Mouse (Mus musculus) yolk sac, embryonic 10.5 days (tissue): ENCODE measurements around the gene Dhx36.

ENCODE experiments used
- DNase-seq: peaks from one replicate; pipeline ENCODE4 v3.0.0-alpha.2; 2017; ENCODE audit warnings: low spot score

The Dhx36 gene

DNA sequence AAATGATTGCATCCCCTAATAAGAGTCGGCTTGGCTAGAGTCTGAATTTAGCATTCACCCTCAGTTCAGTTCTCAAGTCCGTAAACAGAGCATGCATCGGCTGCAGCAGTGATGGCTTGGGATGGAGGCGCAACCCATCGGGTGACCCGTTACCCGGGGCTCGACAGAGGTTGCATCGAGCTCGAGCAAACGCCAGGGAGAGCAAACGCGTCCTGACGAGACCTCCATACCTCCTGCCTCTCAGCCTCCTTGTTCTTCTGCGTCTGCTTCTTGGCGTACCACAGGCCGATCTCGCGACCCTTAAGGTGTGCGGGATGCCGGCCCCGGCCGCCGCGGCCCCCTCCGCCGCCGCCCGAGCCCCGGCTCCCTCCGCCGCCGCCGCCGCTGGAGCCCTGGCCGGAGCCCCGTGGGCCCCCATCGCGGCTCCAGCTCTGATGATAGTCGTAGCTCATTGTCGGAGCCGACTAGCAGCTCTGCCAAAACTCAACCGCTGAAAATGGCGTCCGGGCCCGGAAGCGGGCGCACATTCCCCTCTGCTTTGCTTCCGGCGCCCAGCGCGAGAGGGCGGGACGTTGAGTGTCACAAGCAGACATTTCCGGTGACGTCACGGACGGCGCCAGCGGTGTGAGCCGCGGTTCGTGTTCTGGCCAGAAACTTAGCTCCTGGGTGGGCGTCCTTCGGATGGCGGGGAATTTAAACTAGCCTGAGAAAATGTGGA lies at the start of gene Dhx36:
Gene Dhx36 (minus strand): TSS at position 517 of the 718 bp plus-strand sequence.
- peak; percentile 90 for DNase-seq

GRCm38 (mm10) chr3:62527593-62527992 lies 20.8 kb upstream of the Dhx36 start:
- DNase-seq = no peak

GRCm38 (mm10) chr3:62527160-62527559 lies 20.4 kb upstream of the Dhx36 start:
- no peak for DNase-seq

DNA sequence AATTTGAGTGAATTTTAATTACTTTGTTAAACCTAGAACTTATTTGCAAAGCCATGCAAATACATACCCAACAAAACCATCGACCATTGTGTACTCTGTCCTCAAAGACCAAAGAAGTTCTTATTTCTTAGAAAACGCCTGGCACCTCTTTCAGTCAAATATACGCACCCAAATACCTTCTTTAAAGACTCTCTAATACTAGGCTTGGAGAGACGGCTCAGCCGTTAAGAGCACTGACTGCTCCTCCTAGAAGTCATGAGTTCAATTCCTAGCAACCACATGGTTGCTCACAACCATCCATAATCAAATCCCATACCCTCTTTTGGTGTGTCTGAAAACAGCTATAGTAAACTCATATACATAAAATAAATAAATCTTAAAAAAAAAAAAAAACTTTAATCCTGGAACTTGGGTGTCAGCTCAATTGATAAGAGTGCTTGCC lies 423 bp upstream of the Dhx36 start:
- no peak for DNase-seq

DNA sequence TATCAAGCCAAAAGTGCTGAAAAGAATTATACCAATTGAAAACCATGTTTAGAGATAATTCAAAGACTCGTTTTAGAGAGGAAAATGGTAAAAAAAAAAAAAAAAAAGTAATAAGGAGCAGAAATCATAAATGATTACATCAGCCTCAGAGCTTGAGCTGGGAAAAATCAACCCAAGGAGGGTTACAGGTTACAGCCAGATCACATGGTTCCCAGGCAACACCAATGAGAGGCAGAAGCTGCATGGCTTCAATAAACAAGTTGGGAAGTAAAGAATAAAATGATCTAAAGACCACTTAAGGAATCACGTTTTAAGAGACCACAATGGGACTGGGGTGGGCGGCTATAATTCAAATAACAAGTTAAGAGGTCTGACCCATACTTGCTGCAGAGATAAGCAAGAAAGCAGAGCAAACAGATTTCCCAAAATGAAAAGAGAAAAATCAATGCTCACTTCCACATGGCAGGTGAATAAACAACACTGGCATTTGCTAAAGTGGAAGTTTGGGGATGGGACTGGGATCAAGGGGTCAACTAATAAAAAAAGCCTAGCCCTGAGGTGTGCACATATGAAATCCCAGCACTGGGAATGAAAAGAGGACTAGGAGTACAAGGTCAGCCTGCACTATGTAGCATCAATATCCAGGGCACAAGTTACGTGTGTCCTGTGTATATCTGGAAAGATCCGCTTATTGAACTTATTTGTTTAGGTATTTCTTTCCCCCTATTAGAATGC lies 1.5 kb downstream of the Dhx36 start:
- no peak for DNase-seq

DNA sequence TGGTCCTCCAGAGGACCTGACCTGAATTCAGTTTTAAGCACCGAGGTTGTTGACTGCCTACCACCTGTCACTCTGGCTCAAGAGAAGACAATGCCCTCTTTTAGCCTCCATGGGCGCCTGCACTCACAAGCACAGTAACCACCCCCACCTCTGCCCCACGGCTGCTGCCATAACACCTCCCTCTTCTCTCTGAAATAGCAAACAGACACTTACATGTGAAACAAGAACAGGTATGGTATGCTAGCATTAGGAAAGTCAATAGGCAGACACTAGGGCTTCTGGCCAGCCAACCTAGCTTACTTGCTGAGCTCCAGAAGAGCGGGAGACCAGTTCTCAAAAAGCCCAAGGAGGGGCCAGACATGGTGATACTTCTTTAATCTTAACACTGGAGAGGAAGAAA lies 7.5 kb downstream of the Dhx36 start:
- DNase-seq = no peak

DNA sequence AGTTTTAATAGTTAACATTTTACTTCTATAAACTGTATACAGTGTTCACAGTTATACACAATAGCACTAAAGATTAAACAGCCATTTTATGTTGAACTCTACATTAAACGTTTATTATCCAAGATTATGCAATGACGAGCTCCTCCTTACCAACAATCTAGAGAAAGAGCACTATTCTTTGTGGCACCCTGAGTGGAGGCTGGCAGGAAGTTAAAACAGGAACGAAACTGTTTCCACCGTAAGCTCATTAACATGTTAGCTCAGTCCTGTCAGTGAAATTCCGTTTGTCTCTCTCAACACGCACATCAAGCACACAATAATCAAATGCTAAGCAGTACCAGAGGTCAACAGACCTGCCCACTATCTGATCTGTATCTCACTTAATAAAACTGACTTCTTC lies 14.2 kb downstream of the Dhx36 start:
- DNase-seq = no peak

DNA sequence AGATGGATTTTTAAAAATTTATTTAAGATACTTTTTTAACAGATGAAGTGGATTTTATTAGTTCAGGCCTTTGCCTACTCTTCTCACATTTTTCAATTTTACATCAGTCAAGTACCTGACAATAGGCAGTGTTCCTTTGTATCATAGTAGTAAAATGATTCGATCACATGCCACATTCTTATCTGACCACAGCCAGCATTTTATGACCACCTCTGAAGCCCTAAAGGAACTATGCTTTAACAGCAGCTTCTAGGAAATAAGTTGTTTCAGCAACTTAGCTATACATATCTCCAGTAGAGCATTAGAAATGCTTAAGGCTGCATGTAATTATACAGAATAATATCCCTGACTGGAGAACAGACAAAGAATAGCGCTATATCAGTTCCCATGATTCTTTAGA lies 22.5 kb downstream of the Dhx36 start:
- no peak for DNase-seq

- no peak for DNase-seq
These were observed 36.6 kb downstream of the Dhx36 start for GRCm38 (mm10) chr3:62470179-62470578.

DNA sequence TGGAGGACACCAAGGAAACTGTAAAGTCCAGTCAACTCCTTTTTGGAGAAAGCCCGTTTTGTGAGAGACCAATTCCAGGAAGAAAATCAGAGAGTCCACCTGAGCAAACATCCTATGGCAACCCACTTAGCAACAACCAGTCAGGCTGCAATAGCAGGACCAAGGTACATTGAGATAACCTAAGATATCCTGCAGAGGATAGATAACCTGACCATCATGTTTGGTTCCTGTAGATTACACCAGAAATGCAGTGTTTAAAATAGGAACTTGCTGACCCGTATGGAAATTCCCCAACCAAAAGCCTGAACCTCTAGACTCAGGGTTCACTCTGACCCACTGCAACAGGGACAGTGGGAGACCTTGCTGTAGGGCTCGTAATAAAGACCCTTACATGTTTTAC lies 42.5 kb downstream of the Dhx36 start:
- peak; percentile 58 for DNase-seq

- no peak for DNase-seq
These were observed 47.3 kb downstream of the Dhx36 start for GRCm38 (mm10) chr3:62459483-62459882.

DNA sequence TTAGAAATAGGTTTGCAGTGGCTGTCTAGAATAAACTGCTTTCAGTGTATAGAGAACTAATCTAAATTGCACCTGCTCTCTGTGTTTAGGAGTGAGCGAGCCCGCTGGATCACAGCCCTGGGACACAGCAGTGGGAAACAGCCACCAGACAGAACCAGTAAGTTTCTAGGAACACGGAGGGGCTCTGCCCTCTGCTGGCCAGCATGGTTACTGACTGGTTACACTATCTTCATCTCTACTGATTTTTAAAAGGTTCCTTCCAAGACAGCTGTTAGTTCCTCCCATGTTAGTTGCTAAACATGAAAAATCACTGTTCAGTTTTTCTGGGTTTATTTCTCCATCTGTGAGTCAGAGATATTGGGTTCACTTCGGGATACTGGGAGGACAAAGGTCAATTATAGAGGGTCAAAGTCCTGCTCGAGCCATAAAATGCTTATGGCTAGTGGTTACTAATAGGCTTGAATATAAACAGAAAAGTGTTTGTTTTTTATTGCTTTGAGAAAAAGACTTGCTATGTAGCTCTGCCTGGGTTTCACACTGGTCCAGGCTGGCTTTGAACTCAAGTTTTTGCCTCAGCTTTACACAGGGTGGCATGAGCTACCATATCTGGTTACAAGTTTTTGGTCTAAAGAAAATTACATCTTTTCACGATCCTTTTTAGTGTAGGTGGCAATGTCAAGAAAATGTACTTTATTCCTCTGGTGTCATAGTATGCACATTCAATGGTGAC lies 48.4 kb downstream of the Dhx36 start:
- DNase-seq = peak; percentile 26

GRCm38 (mm10) chr3:62455854-62456253 lies 51.0 kb downstream of the Dhx36 start:
- DNase-seq = no peak

DNA sequence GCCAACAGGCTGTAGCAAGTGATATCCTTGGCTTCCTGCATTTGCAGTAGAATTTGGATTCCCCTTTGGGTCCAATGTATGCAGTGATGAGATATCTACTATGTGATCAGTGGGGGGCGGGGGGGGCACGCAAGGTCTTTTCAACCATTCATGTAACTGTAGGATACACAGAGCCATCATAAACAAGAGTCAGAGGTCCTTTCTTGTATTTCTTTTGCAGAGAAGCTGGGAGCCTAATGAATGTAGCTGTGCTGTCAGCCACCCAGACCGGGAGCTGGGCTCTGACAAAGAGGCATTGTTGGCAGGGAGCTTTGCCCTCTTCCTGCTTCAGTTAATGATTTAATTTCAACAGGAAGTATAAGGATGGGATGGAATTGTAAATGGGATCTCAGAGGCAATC lies 52.7 kb downstream of the Dhx36 start:
- no peak for DNase-seq

GRCm38 (mm10) chr3:62452961-62453360 lies 53.8 kb downstream of the Dhx36 start:
- no peak for DNase-seq

DNA sequence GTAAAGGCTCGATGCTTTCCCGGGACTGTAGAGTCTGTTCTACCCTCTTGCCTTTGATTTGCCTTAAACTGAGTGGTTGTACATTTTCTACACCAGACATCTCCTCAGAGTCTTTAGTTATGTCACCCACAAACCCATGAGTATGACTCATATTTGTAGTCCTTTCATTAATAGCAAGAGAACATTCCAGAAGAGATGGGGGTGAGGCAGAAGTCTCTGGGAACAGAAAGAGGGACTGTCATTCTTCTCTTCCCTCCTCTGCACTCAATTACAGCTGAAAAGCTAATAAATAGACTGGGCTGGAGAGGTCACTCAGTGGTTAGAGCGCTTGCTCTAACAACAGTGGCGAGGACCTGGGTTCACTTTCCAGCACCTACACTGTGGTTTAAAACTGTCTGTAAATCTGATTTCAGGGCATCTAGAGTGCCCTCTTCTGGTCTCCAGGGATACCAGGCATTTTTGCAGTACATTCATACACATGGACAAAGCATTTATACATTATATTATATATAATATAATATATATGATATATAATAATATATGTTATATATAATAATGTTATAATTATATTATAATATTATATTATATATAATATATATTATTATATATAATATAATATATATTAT lies 56.8 kb downstream of the Dhx36 start:
- no peak for DNase-seq

DNA sequence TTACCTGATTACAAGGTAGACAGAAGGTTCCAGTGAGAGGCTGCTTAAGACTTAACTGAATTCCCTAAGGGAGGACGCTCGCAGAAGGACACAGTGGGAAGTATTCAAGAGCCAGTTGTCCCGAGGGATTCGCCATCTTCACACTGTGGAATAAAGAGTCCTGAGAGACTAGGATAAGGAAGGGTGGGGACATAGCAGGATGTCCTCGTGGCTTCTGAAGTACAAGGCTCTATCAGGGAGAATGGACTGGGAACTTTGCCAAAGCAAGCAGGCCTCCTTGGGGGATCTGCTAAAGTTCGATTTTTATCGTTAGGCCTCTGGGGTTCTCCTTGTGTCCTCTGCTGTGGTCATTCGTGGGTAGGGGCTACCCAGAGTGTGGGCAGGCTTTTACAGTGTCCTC lies 59.7 kb downstream of the Dhx36 start:
- no peak for DNase-seq

DNA sequence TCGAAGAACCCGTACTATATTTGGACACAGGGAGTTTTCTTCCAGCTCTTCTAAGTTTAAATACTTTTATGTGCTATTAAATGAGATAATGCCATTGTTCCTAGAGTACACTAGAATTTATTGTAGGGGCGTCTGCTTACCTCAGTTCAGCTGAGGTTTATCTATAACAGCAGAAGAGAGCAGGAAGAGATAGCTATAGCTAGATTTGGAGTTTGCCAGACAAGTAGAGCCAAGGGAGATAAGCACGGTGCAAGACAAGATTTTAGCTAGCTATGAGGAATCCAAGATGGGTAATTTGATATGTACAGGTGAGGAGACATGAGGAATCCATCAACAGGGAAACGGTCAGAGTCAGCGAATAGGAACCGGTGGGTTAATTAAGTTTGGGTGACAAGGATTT lies 60.5 kb downstream of the Dhx36 start:
- DNase-seq = no peak

DNA sequence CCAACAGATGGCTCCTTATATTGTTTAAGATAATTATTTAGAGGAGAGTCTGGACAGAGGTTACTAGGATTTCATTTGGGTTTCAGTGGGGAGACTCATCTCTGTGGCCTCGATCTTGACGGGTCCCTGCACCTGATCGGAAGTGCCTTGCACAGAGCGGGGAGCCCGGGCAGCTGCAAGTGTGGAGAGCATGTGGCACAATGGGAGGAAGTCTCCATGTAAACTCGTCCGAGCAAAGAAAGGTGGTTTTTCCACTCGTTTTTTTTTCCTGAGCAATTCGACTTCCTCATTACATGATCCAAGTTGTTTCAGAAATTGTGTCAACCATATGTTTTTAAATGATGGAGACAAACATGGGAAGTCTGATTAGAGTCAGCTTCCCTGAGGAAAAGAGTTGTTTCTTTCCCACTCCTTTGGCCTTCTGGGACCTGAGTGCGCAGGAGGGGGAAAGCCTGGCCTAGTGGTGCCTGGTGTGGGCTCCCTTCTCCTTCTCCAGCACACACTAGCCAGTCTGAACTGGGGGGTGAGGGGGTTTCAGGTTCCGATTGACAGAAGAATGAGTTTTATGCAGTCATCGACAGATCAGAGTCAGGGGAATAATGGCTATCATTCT lies 63.1 kb downstream of the Dhx36 start:
- no peak for DNase-seq

DNA sequence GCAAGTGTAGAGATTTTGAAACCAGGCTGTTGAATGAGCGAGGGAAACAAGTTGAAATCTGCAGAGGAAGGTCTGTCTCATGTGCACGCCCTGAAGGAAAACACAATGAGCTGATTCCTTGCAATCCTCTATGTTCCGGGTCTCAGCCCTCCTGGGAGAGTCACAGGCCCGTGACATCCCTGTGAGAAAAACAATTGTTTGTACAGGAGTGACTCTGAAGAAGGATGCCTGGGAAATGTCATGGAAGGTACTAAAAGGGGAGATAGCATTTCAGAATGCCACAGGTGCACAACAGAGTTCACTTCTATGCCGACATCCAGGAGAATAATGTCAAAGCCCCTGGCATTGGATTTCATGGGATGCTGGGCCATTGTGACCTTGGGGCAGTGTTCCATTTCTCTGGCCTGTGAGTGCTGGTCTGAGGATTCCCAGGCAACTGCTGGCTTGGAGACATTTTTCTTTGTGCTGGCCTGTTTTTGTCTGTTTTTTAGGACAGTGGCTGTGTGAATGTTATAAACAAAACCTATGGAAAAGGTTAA lies 66.3 kb downstream of the Dhx36 start:
- DNase-seq = no peak

DNA sequence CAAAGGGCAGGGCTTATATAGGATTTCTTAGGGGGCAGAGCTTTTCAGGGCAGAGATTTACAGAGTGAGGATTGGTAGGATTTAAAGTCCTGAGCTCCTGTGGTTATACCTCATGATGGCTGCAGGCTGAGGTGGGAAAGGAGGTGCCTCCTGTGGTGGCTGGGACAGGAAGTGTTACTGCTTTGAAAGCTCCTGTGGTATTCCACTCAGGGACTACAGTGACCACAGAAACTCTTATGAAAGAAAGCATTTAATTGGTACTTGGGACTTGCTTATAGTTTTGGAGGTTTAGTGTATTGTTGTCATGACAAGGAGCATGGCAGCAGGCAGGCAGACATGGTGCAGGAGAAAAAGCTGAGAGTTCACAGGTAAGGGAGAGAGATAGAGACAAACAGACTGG lies 70.9 kb downstream of the Dhx36 start:
- DNase-seq = no peak

- DNase-seq = peak; percentile 39
These were observed 73.1 kb downstream of the Dhx36 start for GRCm38 (mm10) chr3:62433675-62434074.
